Mouse (Mus musculus) myocyte (in vitro differentiated cells): ENCODE results near the gene Agbl1. TPM values are rescaled to one million over a fixed set of nuclear protein-coding genes. Genes with fewer than 3 reads are reported as not detected.

ENCODE experiments used
- H3K27me3 ChIP-seq: one replicate; pipeline ENCODE4 v1.6.1; 2011; ENCODE audit not compliant: control insufficient read depth, insufficient read depth, insufficient read length
- H3K36me3 ChIP-seq: one replicate; pipeline ENCODE4 v1.6.1; 2011; ENCODE audit not compliant: control insufficient read depth, insufficient read depth
- H3K4me2 ChIP-seq: one replicate; pipeline ENCODE4 v1.6.1; 2011; ENCODE audit warnings: low read depth, control low read depth
- H3K4me3 ChIP-seq: one replicate; pipeline ENCODE4 v1.5.1; 2011; ENCODE audit warnings: mild to moderate bottlenecking, control low read depth, moderate library complexity
- H3K79me2 ChIP-seq: one replicate; pipeline ENCODE4 v1.6.1; 2011; ENCODE audit not compliant: control insufficient read depth, insufficient read depth
- H3ac ChIP-seq: one replicate; pipeline ENCODE4 v1.6.1; 2011; ENCODE audit not compliant: control insufficient read depth, insufficient read length
- CEBPB ChIP-seq: IDR thresholded peaks from 2 replicates; pipeline ENCODE4 v1.6.1; 2011; ENCODE audit warnings: mild to moderate bottlenecking, moderate library complexity; ENCODE audit not compliant: poor library complexity, insufficient read depth, severe bottlenecking
- E2F4 ChIP-seq: IDR thresholded peaks from one replicate; pipeline ENCODE4 v1.6.1; 2011; ENCODE audit warnings: mild to moderate bottlenecking, control low read depth, moderate library complexity; ENCODE audit not compliant: insufficient read depth
- MAX ChIP-seq: IDR thresholded peaks from one replicate; pipeline ENCODE4 v1.6.1; 2011; ENCODE audit warnings: low read depth, mild to moderate bottlenecking, control low read depth
- MYOD1 ChIP-seq, 3 experiments: IDR thresholded peaks; one replicate each; pipeline ENCODE4 v1.6.1; 2011; ENCODE audit warnings: control low read depth in 2 of 3, low read depth in 2 of 3, mild to moderate bottlenecking in 2 of 3, moderate library complexity in 1 of 3; ENCODE audit not compliant: insufficient read length in 2 of 3, control insufficient read depth in 1 of 3
- MYOG ChIP-seq, 3 experiments: IDR thresholded peaks; one replicate each; pipeline ENCODE4 v1.6.1; 2011; ENCODE audit warnings: control low read depth in 2 of 3, low read depth in 2 of 3, mild to moderate bottlenecking in 2 of 3; ENCODE audit not compliant: insufficient read length in 2 of 3, control insufficient read depth in 1 of 3, insufficient read depth in 1 of 3
- POLR2A ChIP-seq: IDR thresholded peaks from one replicate; pipeline ENCODE4 v1.6.1; 2011; ENCODE audit warnings: low read depth, mild to moderate bottlenecking, control low read depth, moderate library complexity; ENCODE audit not compliant: insufficient read length
- POLR2AphosphoS2 ChIP-seq: IDR thresholded peaks from one replicate; pipeline ENCODE4 v1.6.1; 2011; ENCODE audit warnings: low read depth, control low read depth; ENCODE audit not compliant: insufficient read length
- REST ChIP-seq: IDR thresholded peaks from one replicate; pipeline ENCODE4 v1.6.1; 2011; ENCODE audit warnings: mild to moderate bottlenecking, control low read depth, moderate library complexity; ENCODE audit not compliant: insufficient read depth, insufficient read length
- SRF ChIP-seq: IDR thresholded peaks from one replicate; pipeline ENCODE4 v1.6.1; 2011; ENCODE audit warnings: low read depth; ENCODE audit not compliant: control insufficient read depth, insufficient read length
- TCF12 ChIP-seq: IDR thresholded peaks from one replicate; pipeline ENCODE4 v1.6.1; 2011; ENCODE audit warnings: mild to moderate bottlenecking, control low read depth; ENCODE audit not compliant: poor library complexity, insufficient read depth, severe bottlenecking
- TCF3 ChIP-seq: IDR thresholded peaks from one replicate; pipeline ENCODE4 v1.6.1; 2011; ENCODE audit warnings: low read depth, control low read depth; ENCODE audit not compliant: insufficient read length
- USF1 ChIP-seq: IDR thresholded peaks from one replicate; pipeline ENCODE4 v1.6.1; 2011; ENCODE audit warnings: low read depth, mild to moderate bottlenecking, control low read depth, moderate library complexity
- polyA plus RNA-seq: library from polyadenylated mRNA; unstranded; fragments of >200 nt; fragmentation: generic; extraction: Trizol; gene quantifications from one replicate; pipeline ENCODE4 v1.2.1, GENCODE M21; 2012; ENCODE audit warnings: missing spikeins

The Agbl1 gene
- polyA plus RNA-seq, 1 experiment, result not detected

DNA sequence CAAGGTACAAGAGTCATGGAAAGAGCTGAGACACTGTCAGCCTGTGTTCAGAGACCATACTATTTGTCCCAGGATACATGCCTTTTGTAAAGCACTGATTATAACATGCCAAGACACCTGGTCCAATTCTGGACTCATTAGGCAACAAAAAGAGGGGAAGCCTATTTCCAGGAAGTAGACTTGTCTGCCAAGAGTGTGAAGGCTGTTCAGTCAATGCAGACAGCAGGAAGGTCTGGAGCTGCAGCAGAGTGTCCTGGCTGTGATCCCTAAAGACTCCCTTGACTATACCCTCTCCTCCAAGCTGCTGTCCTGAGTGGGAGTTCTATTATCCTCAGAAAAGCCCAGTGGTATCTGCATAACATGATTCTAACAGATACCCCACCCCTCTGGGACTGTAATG lies 689.2 kb downstream of the Agbl1 start:
- H3ac ChIP-seq, result no peak overlapping the region
- no peaks in the 10 kb centered on the region for H3K79me2 ChIP-seq
- H3K27me3 ChIP-seq, result no peaks in the 10 kb centered on the region
- TF ChIP-seq CEBPB (no peak), POLR2AphosphoS2 (no peak), MAX (no peak), POLR2A (no peak), USF1 (no peak), E2F4 (no peak), TCF12 (no peak), REST (no peak), TCF3 (no peak), MYOD1 (IDR thresholded peaks at IDR 0.05; ENCODE audit: control insufficient read depth in 1 of 3, insufficient read length in 2 of 3, low read depth in 2 of 3) (no peak), SRF (no peak), MYOG (IDR thresholded peaks at IDR 0.05; ENCODE audit: control insufficient read depth in 1 of 3, insufficient read depth in 1 of 3, insufficient read length in 2 of 3, low read depth in 2 of 3) (no peak)
- H3K4me3 ChIP-seq, result no peak overlapping the region
- H3K36me3 ChIP-seq, result no peaks in the 10 kb centered on the region
- H3K4me2 ChIP-seq, result no peak overlapping the region

DNA sequence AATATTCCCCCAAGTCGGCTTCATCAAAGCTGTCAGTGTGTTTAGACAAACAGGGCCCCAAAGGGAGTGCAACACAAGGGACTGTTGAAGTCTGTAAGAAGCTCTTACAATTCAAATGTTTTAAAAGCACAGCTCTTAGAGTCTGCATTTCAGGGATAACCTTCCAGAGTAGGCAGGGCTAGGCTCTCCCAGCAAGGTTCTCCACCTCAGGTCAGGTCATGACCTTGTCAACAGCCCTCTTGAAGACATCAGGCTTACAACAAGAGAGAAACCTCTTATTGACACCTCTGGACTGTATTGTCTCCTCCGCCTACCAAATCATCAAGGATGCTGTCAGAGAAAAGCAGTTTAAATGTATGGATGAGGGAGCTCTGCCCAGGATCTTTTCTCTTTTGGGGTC lies 692.0 kb downstream of the Agbl1 start:
- Histone ChIP-seq H3K36me3 (no peaks in the 10 kb centered on the region), H3K27me3 (no peaks in the 10 kb centered on the region), H3K79me2 (no peaks in the 10 kb centered on the region), H3K4me3 (no peak overlapping the region), H3ac (no peak overlapping the region), H3K4me2 (no peak overlapping the region)
- TF ChIP-seq TCF12 (no peak), TCF3 (no peak), MYOD1 (IDR thresholded peaks at IDR 0.05; ENCODE audit: control insufficient read depth in 1 of 3, insufficient read length in 2 of 3, low read depth in 2 of 3) (no peak), MYOG (IDR thresholded peaks at IDR 0.05; ENCODE audit: control insufficient read depth in 1 of 3, insufficient read depth in 1 of 3, insufficient read length in 2 of 3, low read depth in 2 of 3) (no peak), SRF (no peak), CEBPB (no peak), E2F4 (no peak), REST (no peak), POLR2AphosphoS2 (no peak), USF1 (no peak), MAX (no peak), POLR2A (no peak)

DNA sequence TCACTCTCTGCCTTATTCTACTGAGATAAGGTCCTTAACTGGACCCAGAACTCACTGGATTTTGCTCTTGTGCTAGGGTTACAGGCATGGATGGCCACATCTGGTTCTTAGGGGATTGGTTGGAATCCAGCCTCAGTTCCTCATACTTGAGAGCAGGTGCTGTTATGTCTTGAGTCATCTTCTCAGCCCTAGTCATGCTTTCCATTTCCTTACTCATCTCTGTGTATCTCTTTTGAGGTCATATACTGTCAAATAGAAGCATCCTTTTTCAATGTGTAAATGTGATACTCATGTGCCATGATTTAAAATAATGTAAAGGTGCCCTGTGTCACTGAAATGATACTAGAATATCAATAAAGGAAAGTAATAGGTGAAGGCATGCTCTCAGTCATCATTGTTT lies 705.5 kb downstream of the Agbl1 start:
- no peak overlapping the region for H3K4me2 ChIP-seq
- TF ChIP-seq MYOG (IDR thresholded peaks at IDR 0.05; ENCODE audit: control insufficient read depth in 1 of 3, insufficient read depth in 1 of 3, insufficient read length in 2 of 3, low read depth in 2 of 3) (no peak), TCF12 (no peak), POLR2A (no peak)
- H3K79me2 ChIP-seq, result no peaks in the 10 kb centered on the region
- no peak overlapping the region for H3ac ChIP-seq
- H3K4me3 ChIP-seq, result no peak overlapping the region
- H3K27me3 ChIP-seq, result no peaks in the 10 kb centered on the region
- H3K36me3 ChIP-seq, result no peaks in the 10 kb centered on the region

DNA sequence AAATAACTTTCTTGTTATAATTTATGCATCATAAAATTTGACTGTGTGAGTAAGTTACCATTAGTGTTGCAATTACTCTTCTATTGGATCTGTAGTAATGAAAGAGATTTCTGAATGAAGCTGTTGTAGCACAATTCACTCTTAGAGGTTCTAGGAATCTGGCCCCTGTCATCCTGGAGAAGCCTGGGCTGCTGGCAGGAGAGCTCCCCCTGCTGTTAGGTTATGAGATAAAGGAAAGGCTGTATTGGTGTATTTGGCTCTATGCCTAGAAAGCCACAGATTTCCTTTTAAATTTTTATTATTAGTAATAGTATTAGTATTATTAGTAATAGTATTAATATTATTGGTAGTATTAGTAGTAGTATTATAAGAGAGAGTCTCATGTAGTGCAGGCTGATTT lies 711.8 kb downstream of the Agbl1 start:
- no peak overlapping the region for H3ac ChIP-seq
- H3K36me3 ChIP-seq, result no peaks in the 10 kb centered on the region
- no peaks in the 10 kb centered on the region for H3K27me3 ChIP-seq
- H3K4me3 ChIP-seq, result no peak overlapping the region
- TF ChIP-seq POLR2AphosphoS2, result no peak
- TF ChIP-seq MYOG (IDR thresholded peaks at IDR 0.05; ENCODE audit: control insufficient read depth in 1 of 3, insufficient read depth in 1 of 3, insufficient read length in 2 of 3, low read depth in 2 of 3), result no peak
- TF ChIP-seq TCF3, result no peak
- no peak for TF ChIP-seq MAX
- no peak for TF ChIP-seq REST
- no peak for TF ChIP-seq E2F4
- TF ChIP-seq MYOD1 (IDR thresholded peaks at IDR 0.05; ENCODE audit: control insufficient read depth in 1 of 3, insufficient read length in 2 of 3, low read depth in 2 of 3), result no peak
- TF ChIP-seq CEBPB, result no peak
- TF ChIP-seq TCF12, result no peak
- TF ChIP-seq USF1, result no peak
- TF ChIP-seq SRF, result no peak
- TF ChIP-seq POLR2A, result no peak
- H3K79me2 ChIP-seq, result no peaks in the 10 kb centered on the region
- no peak overlapping the region for H3K4me2 ChIP-seq

DNA sequence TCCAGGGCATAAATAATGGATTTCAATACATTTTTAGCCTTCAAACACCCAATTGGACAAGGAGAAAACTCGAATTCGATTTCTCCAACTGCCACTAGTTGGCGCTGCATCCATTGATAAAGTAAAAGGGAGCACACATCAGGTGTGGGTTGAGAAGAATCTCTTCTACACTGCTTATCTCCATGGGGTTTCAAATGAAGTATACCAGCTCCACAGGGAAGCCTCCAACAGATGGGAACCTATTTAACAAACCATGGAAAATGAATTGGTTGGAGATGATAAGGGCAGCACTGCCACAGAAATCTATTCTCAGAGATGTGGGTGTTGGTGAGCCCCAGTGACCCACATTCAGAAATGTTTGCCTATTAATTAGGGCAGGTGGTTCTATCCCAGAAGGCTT lies 741.6 kb downstream of the Agbl1 start:
- Histone ChIP-seq H3K79me2 (no peaks in the 10 kb centered on the region), H3K4me3 (no peak overlapping the region), H3K36me3 (no peaks in the 10 kb centered on the region), H3ac (no peak overlapping the region), H3K27me3 (no peaks in the 10 kb centered on the region), H3K4me2 (no peak overlapping the region)
- TF ChIP-seq MAX, result no peak
- TF ChIP-seq TCF12, result no peak
- no peak for TF ChIP-seq MYOG (IDR thresholded peaks at IDR 0.05; ENCODE audit: control insufficient read depth in 1 of 3, insufficient read depth in 1 of 3, insufficient read length in 2 of 3, low read depth in 2 of 3)
- TF ChIP-seq REST, result no peak
- no peak for TF ChIP-seq POLR2A
- TF ChIP-seq SRF, result no peak
